In the genomic region with DNA sequence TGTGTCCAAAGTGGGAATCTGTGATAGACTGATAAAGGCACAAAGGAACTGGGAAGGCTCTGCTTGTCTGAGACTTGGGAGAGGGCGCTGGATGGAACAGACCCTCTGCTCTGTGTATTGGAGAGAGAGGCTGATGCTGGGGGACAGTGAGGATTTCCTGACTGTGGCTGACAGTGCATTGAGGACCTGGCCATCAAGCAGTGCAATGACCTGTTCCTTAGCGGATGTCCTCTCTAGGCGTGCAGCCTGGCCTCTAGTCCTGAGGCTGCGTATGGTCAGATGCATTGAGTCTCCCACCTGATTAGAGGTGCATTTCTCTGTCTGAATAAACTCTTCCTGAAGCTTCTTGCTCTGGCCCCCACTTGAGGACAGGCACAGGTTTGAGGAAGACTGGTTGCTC, we compare ENCODE assay signal across 12 mouse cellular contexts.
DNase-seq lines count a peak whose midpoint lies in the region; ATAC-seq and TF ChIP-seq lines count a peak whose summit lies in the region.
"Had no signal": no experiment of that assay in that cellular context is flagged by ENCODE, and none has a peak within 500 bp of the region (broad histone marks: within the 10 kb centered on the region; RNA-seq: fewer than 3 reads in every experiment).

No protein-coding gene starts in this region.

- no peaks in the 10 kb centered on the region for H3K36me3 ChIP-seq in forebrain, embryonic 15.5 days
- no peaks in the 10 kb centered on the region for H3K36me3 ChIP-seq in midbrain, embryonic 10.5 days
- no peaks in the 10 kb centered on the region for H3K36me3 ChIP-seq in neural tube, embryonic 15.5 days
- H3K36me3 ChIP-seq in intestine, embryonic 16.5 days (ENCODE audit: control insufficient read depth, insufficient read depth, low read length): no peaks in the 10 kb centered on the region

- H3K9ac ChIP-seq in forebrain, embryonic 15.5 days (replicated peaks): peak overlapping the region; percentile 51
- H3K9ac ChIP-seq in neural tube, embryonic 15.5 days (replicated peaks): peak overlapping the region; percentile 57
- no peak overlapping the region for H3K9ac ChIP-seq in intestine, embryonic 16.5 days (ENCODE audit: low read depth, low read length)

- peak overlapping the region; percentile 63 for H3K4me3 ChIP-seq in layer of hippocampus, adult 2 months
- peak overlapping the region; percentile 54 for H3K4me3 ChIP-seq in forebrain, embryonic 15.5 days
- peak overlapping the region; percentile 45; the same call in 1 of the 2 replicates for H3K4me3 ChIP-seq in midbrain, embryonic 10.5 days
- peak overlapping the region; percentile 50 for H3K4me3 ChIP-seq in neural tube, embryonic 15.5 days (replicated peaks)
- H3K4me3 ChIP-seq in intestine, embryonic 16.5 days (ENCODE audit: low read length): no peak overlapping the region
- H3K4me3 ChIP-seq: erythroblast, embryonic 14.5 days had no signal

- ATAC-seq in forebrain, embryonic 15.5 days (replicated peaks): no peak
- ATAC-seq in neural tube, embryonic 15.5 days (ENCODE audit: low FRiP score): no peak
- no peak for ATAC-seq in intestine, embryonic 16.5 days
- ATAC-seq: intestine, postnatal 0 days had no signal

- TF ChIP-seq CTCF in layer of hippocampus, adult 2 months (conservative IDR thresholded peaks at IDR 0.05): no peak

- no peaks in the 10 kb centered on the region for H3K9me3 ChIP-seq in forebrain, embryonic 15.5 days
- no peaks in the 10 kb centered on the region for H3K9me3 ChIP-seq in midbrain, embryonic 10.5 days (replicated peaks)
- no peaks in the 10 kb centered on the region for H3K9me3 ChIP-seq in neural tube, embryonic 15.5 days (replicated peaks)
- no peaks in the 10 kb centered on the region for H3K9me3 ChIP-seq in intestine, embryonic 16.5 days (ENCODE audit: control insufficient read depth, low read length)

- H3K4me1 ChIP-seq in forebrain, embryonic 15.5 days: peaks cover 33% of the 10 kb centered on the region
- H3K4me1 ChIP-seq in midbrain, embryonic 10.5 days: peaks cover 34% of the 10 kb centered on the region
- peaks cover 32% of the 10 kb centered on the region for H3K4me1 ChIP-seq in neural tube, embryonic 15.5 days
- no peaks in the 10 kb centered on the region for H3K4me1 ChIP-seq in intestine, embryonic 16.5 days (ENCODE audit: control insufficient read depth, insufficient read depth, low read length)

- H3K4me2 ChIP-seq in forebrain, embryonic 15.5 days (replicated peaks): peak overlapping the region; percentile 70
- H3K4me2 ChIP-seq in neural tube, embryonic 15.5 days: peak overlapping the region; percentile 65
- no peak overlapping the region for H3K4me2 ChIP-seq in intestine, embryonic 16.5 days (ENCODE audit: low read depth, low read length)

- no peak overlapping the region for H3K27ac ChIP-seq in layer of hippocampus, adult 2 months
- peak overlapping the region; percentile 90; the same call in 1 of the 2 replicates for H3K27ac ChIP-seq in forebrain, embryonic 15.5 days (replicated peaks)
- no peak overlapping the region for H3K27ac ChIP-seq in midbrain, embryonic 10.5 days (replicated peaks)
- peak overlapping the region; percentile 84 for H3K27ac ChIP-seq in neural tube, embryonic 15.5 days (replicated peaks)
- no peak overlapping the region for H3K27ac ChIP-seq in intestine, embryonic 16.5 days (ENCODE audit: low read length)

- no peaks in the 10 kb centered on the region for H3K27me3 ChIP-seq in forebrain, embryonic 15.5 days
- H3K27me3 ChIP-seq in midbrain, embryonic 10.5 days (ENCODE audit: low read depth, poor library complexity, severe bottlenecking): no peaks in the 10 kb centered on the region
- H3K27me3 ChIP-seq in neural tube, embryonic 15.5 days (replicated peaks): no peaks in the 10 kb centered on the region
- H3K27me3 ChIP-seq in intestine, embryonic 16.5 days (replicated peaks; ENCODE audit: control insufficient read depth, insufficient read depth, low read length): no peaks in the 10 kb centered on the region

- no peak for DNase-seq in layer of hippocampus, adult 2 months (ENCODE audit: low spot score in 2 of 2)
- no peak for DNase-seq in layer of hippocampus, adult 11-12 months (ENCODE audit: low spot score)
- DNase-seq in midbrain, embryonic 10.5 days (ENCODE audit: low spot score): no peak
- DNase-seq in spleen, postnatal 4 days (ENCODE audit: low spot score in 2 of 2): no peak
- DNase-seq: gastrocnemius, postnatal 36 days; kidney, postnatal 36 days; thymus, postnatal 4 days had no signal

- WGBS in forebrain, embryonic 15.5 days: 88% methylated on average over 4 of the region's 4 CpGs
- 83% methylated on average over 4 of the region's 4 CpGs for WGBS in midbrain, embryonic 10.5 days
- 83% methylated on average over 4 of the region's 4 CpGs for WGBS in neural tube, embryonic 15.5 days
- 90% methylated on average over 4 of the region's 4 CpGs for WGBS in intestine, embryonic 16.5 days

Comparison
In these comparisons a context has a peak if more than half of its experiments do, and no peak if none do; other contexts are left out.
1. H3K27ac ChIP-seq: peak in forebrain, embryonic 15.5 days (single experiment) and neural tube, embryonic 15.5 days (single experiment); none in layer of hippocampus, adult 2 months (single experiment), midbrain, embryonic 10.5 days (single experiment) and intestine, embryonic 16.5 days (single experiment).